Mouse (Mus musculus) spleen, adult 2 months (tissue): ENCODE measurements at regions not wholly inside any gene's neighbourhood (a gene's known extent, or its start where the extent isn't known, plus 50 kb on each side); places are given as distances from the start of the nearest gene placed in this dataset.

Source experiments
- DNase-seq, 2 experiments: peaks; one replicate each; pipeline versions ENCODE4 v3.0.0 to v3.0.0-alpha.2; 2012 to 2021; ENCODE audit warnings: low spot score in 2 of 2, low read depth in 1 of 2
- H3K27ac ChIP-seq: fragments of 200-500 bp; 2 replicates; pipeline ENCODE4 v1.5.1; 2012; ENCODE audit warnings: low read length, inconsistent platforms; ENCODE audit not compliant: insufficient read depth
- H3K27me3 ChIP-seq: fragments of 200-500 bp; 2 replicates; pipeline ENCODE4 v1.6.1; 2012; ENCODE audit warnings: mild to moderate bottlenecking, moderate library complexity, low read length, inconsistent platforms; ENCODE audit not compliant: control insufficient read depth, insufficient read depth
- H3K36me3 ChIP-seq: fragments of 200-500 bp; 2 replicates; pipeline ENCODE4 v1.6.1; 2012; ENCODE audit warnings: mild to moderate bottlenecking, low read length, inconsistent platforms; ENCODE audit not compliant: control insufficient read depth, insufficient read depth
- H3K4me1 ChIP-seq: fragments of 200-500 bp; 2 replicates; pipeline ENCODE4 v1.6.1; 2011; ENCODE audit warnings: inconsistent platforms; ENCODE audit not compliant: control insufficient read depth, insufficient read depth, insufficient read length
- H3K4me3 ChIP-seq: fragments of 200-500 bp; 2 replicates; pipeline ENCODE4 v1.5.1; 2011; ENCODE audit warnings: mild to moderate bottlenecking, inconsistent platforms; ENCODE audit not compliant: insufficient read depth, insufficient read length; ENCODE audit errors: extremely low read depth
- CTCF ChIP-seq: fragments of 200-500 bp; IDR thresholded peaks from 2 replicates; pipeline ENCODE4 v1.5.1; 2011; ENCODE audit warnings: mild to moderate bottlenecking, inconsistent platforms; ENCODE audit not compliant: insufficient read depth, insufficient read length, insufficient replicate concordance; ENCODE audit errors: extremely low read depth
- POLR2A ChIP-seq: fragments of 200-500 bp; IDR thresholded peaks from 2 replicates; pipeline ENCODE4 v1.6.1; 2011; ENCODE audit warnings: low read depth, low read length, inconsistent platforms
- WGBS: fragments of 180-500 bp; shearing (Covaris S2); methylation state at CpG from one replicate; pipeline ENCODE4 v1.1.7; 2018; 5-methylcytosine and 5-hydroxymethylcytosine counted together

DNA sequence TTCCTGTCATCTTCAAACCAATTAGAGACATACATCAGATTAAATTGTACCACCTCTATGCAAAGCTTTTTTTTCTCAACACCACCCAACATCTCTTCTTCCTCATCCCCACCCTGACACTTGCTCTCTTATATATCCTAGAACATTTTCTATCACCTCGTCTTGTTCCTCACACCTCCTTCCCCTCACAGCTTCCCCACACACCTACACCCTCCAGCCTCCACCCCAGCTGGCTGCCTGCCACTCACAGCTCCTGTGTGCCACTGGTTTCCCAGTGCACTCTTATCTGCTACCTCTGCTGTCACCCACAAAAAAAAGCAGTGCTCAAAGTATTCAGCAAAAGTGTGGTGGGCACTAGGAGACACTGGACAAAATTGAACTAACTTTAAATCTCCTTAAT is 231.2 kb upstream of the Htr2a start:
- no peak for DNase-seq
- no peak overlapping the region for H3K4me3 ChIP-seq
- WGBS, result 34% methylated on average over 1 of the region's 1 CpGs
- no peak overlapping the region for H3K27ac ChIP-seq
- TF ChIP-seq CTCF, result no peak
- TF ChIP-seq POLR2A, result no peak
- H3K4me1 ChIP-seq, result no peaks in the 10 kb centered on the region
- no peaks in the 10 kb centered on the region for H3K36me3 ChIP-seq
- H3K27me3 ChIP-seq, result no peaks in the 10 kb centered on the region

DNA sequence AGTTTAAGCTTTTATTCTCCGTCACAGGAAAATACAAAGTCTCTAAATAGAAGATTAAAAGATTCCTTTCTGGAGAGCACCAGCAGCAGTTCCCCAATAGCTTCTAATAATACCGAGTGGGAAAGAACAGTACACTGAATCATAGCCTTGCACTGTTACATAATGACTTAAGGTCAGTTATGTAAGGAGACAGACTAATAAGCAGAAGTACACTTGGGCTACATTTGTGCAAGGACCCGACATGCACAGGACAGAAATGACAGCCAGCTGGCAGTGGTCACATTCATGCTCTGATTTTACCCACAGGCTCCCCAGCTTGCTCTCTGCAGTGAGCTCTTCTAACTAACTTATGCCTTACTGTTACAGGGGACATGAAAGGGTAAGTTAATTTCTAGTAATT is 212.4 kb upstream of the Htr2a start:
- H3K27me3 ChIP-seq, result no peaks in the 10 kb centered on the region
- H3K27ac ChIP-seq, result no peak overlapping the region
- H3K4me1 ChIP-seq, result no peaks in the 10 kb centered on the region
- no peak overlapping the region for H3K4me3 ChIP-seq
- no peak for TF ChIP-seq POLR2A
- TF ChIP-seq CTCF, result no peak
- DNase-seq, result no peak
- WGBS, result 24% methylated on average over 3 of the region's 3 CpGs
- H3K36me3 ChIP-seq, result no peaks in the 10 kb centered on the region

DNA sequence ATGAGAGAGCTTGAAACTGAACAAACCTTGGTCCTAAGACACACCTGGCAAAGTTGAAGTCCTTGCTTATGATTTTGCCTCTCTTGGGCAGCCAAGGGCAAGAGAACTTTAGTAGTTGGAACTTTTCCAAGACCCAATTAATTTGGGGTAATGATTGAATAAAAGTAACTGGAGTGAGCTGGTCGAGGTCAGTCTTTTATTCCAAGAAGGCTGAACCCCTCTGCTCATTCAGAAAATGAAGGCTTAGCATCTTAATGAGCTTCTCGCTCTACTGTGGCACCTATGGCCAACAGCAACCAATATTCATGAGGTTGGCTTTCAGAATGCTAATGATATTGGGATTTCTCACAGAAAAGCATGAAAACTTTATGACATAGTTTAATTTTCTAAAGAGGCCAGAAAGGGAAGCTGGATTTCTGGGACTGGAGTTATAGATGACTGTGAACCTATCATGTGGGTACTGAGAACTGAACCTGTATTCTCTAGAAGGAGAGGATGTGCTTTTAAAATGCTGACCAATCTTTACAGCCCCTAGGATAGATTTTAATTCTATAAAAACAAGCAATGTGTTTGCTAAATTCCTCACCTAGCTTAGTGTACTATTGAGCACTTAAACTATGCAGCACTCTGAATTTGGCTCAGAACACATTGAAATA is 176.5 kb upstream of the Htr2a start:
- no peak for TF ChIP-seq CTCF
- no peak for TF ChIP-seq POLR2A
- WGBS, result 72% methylated on average over 2 of the region's 2 CpGs

DNA sequence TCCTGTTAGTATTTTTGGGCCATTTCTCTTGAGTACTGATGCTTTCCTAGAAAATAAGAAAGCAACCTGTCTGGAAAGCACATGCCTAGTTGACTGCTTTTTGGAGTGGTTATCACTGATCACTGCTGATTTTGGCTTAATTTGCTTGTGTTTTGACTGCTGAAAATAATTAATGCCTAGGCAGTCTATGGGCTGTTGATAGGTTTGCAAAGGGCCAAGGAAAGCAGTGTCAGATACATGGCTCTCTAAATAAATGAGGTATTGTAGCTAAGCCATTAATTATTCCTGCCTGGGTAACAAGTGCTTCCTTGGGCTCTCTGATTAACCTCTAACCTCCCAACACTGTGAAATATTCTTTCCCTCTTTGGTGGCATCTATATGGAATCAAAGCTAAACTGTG is 145.1 kb upstream of the Htr2a start:
- DNase-seq, result no peak
- no peak overlapping the region for H3K27ac ChIP-seq
- H3K27me3 ChIP-seq, result no peaks in the 10 kb centered on the region
- H3K36me3 ChIP-seq, result no peaks in the 10 kb centered on the region
- H3K4me1 ChIP-seq, result no peaks in the 10 kb centered on the region
- H3K4me3 ChIP-seq, result no peak overlapping the region
- TF ChIP-seq CTCF, result no peak
- no peak for TF ChIP-seq POLR2A

More for the DNA sequence above, 176.5 kb upstream of the Htr2a start:
- Histone ChIP-seq H3K4me3 (no peak overlapping the region), H3K36me3 (no peaks in the 10 kb centered on the region), H3K27ac (no peak overlapping the region), H3K4me1 (no peaks in the 10 kb centered on the region), H3K27me3 (no peaks in the 10 kb centered on the region)
- DNase-seq, result no peak

DNA sequence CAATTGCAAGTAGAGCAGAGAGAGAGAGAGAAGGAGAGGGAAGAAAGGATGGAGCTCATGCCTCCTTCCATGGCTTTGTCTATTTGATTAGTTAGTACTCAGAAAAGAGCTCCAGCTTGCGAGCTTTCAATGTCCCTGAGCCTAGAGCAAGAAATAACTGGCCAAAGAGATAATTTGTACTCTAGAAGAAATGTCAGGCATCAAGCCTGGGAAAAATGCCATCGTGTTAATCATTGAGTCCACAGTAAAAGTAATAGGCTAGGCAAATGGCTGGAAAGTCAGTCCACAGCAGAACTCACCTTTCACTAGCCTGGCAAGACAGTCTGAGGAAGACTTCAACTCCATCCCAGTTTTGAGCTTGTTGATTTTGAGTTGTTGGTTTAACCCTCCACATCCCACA is 129.1 kb upstream of the Htr2a start:
- DNase-seq, result no peak

DNA sequence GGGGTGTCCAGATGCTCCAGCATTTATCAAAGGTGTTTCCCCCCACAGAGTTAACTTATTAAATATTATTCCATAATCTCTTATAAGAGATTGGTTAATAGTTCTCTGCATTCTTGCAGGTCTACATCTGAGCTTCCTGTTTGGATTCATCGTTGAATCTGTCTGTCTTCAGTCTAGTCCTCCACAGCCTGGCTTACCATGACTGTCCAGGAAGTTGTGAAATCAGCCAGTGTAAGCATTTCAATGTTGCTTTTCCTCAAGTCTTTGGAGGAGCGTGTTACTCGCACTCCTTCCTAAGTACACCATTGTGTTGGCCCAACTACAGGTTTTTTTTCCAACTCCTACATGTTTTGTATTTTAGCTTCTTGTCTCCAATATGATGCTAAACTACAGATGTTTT is 124.2 kb upstream of the Htr2a start:
- Histone ChIP-seq H3K27ac (no peak overlapping the region), H3K27me3 (no peaks in the 10 kb centered on the region), H3K4me1 (no peaks in the 10 kb centered on the region), H3K4me3 (no peak overlapping the region), H3K36me3 (no peaks in the 10 kb centered on the region)
- WGBS, result 56% methylated on average over 3 of the region's 3 CpGs
- no peak for DNase-seq
- TF ChIP-seq CTCF, result no peak
- TF ChIP-seq POLR2A, result no peak

More for the DNA sequence above, 129.1 kb upstream of the Htr2a start:
- Histone ChIP-seq H3K27me3 (no peaks in the 10 kb centered on the region), H3K36me3 (no peaks in the 10 kb centered on the region), H3K27ac (no peak overlapping the region), H3K4me1 (no peaks in the 10 kb centered on the region), H3K4me3 (no peak overlapping the region)
- TF ChIP-seq CTCF (no peak), POLR2A (no peak)
- WGBS, result 84% methylated on average over 2 of the region's 2 CpGs

DNA sequence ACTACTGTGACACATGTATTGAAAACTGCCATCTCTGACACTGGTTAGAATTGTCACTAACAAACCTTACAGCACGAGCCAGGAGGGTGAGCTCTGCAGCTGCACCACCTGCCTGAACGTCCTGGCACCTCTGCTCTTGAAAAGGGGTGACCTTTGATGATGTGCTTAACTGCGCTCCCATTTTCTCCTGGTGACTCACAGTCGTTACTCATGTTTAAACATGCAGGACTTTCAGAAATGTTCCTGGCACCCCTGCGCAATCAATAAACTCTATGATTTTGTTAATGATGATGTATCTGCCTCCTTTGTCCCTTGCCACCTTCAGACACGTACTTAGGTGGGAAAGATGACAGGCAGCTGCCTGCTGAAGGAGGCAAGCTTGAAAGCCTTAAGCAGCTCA is 121.1 kb upstream of the Htr2a start:
- H3K36me3 ChIP-seq, result no peaks in the 10 kb centered on the region
- TF ChIP-seq CTCF (no peak), POLR2A (no peak)
- no peak overlapping the region for H3K27ac ChIP-seq
- H3K27me3 ChIP-seq, result no peaks in the 10 kb centered on the region
- 88% methylated on average over 6 of the region's 6 CpGs for WGBS
- DNase-seq, result no peak
- no peaks in the 10 kb centered on the region for H3K4me1 ChIP-seq
- no peak overlapping the region for H3K4me3 ChIP-seq

DNA sequence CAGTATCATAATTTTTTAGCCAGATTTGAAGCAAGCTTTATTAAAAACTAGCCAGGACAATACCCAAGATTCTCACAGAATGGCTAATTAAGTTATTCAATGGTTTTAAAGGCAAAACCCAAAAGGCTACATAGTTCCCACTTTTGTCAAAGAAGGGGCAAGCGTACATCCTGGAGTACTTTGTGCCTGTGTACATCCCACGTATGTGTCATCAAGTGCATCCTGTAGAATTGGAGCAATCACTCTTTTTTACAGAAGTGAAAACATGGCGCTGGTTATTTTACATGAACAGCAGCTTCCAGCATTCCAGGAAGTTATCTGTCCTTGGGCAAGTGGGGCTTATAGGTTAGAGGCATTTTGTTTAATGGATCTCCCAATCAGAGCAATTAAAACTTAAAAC is 119.0 kb upstream of the Htr2a start:
- TF ChIP-seq CTCF, result no peak
- TF ChIP-seq POLR2A, result no peak
- 80% methylated on average over 3 of the region's 3 CpGs for WGBS

More for the DNA sequence above, 119.0 kb upstream of the Htr2a start:
- Histone ChIP-seq H3K4me1 (no peaks in the 10 kb centered on the region), H3K36me3 (no peaks in the 10 kb centered on the region), H3K27ac (no peak overlapping the region), H3K27me3 (no peaks in the 10 kb centered on the region), H3K4me3 (no peak overlapping the region)
- DNase-seq, result no peak
